Mouse (Mus musculus): ENCODE results near the gene Chd5. TPM values are rescaled to one million over a fixed set of nuclear protein-coding genes. Genes with fewer than 3 reads are reported as not detected.

The Chd5 gene
- polyA plus RNA-seq, 1 experiment from 2014 or later: 2.8 TPM

DNA sequence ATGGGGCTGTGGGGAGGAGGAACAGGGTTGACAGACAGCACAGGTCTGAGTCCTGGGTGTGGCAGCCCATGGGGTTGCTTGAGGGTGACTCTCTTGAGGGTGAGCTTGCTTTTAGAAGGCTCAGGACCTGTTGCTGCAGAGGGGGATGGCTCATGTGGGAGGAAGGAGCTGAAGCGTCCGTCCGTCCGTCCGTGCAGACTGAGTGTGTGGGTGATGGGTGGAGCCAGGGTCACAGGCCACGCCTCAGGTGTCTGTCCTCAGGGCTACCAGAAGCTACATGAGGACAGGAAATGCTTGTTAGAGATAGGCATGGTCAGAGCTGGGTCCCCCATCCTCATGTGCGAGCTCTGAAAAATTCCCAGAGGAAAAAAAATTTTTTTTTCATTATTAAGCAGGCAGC is 6.2 kb downstream of the Chd5 start:
- no peak overlapping the region for H3K27ac ChIP-seq
- H3K27me3 ChIP-seq (replicated peaks): peaks cover 26% of the 10 kb centered on the region
- peak; percentile 9; the same call in 1 of the 2 replicates for ATAC-seq
- 48% methylated on average over 7 of the region's 7 CpGs for WGBS
- no peaks in the 10 kb centered on the region for H3K9me3 ChIP-seq
- H3K4me3 ChIP-seq (replicated peaks): no peak overlapping the region
- H3K36me3 ChIP-seq: no peaks in the 10 kb centered on the region
- H3K4me2 ChIP-seq (replicated peaks): no peak overlapping the region
- no peak overlapping the region for H3K9ac ChIP-seq
- H3K4me1 ChIP-seq (replicated peaks): peaks cover 14% of the 10 kb centered on the region

- Histone ChIP-seq H3K4me1 (replicated peaks) (peaks cover 19% of the 10 kb centered on the region), H3K36me3 (no peaks in the 10 kb centered on the region), H3K4me2 (replicated peaks) (no peak overlapping the region; the same call in 1 of the 2 replicates), H3K27me3 (replicated peaks) (peaks cover 24% of the 10 kb centered on the region), H3K4me3 (replicated peaks) (no peak overlapping the region), H3K9ac (no peak overlapping the region), H3K27ac (no peak overlapping the region), H3K9me3 (no peaks in the 10 kb centered on the region)
- 40% methylated on average over 7 of the region's 7 CpGs for WGBS
- ATAC-seq: peak; percentile 65
Measured at GRCm38 (mm10) chr4:152345120-152345889, 6.9 kb downstream of the Chd5 start.

DNA sequence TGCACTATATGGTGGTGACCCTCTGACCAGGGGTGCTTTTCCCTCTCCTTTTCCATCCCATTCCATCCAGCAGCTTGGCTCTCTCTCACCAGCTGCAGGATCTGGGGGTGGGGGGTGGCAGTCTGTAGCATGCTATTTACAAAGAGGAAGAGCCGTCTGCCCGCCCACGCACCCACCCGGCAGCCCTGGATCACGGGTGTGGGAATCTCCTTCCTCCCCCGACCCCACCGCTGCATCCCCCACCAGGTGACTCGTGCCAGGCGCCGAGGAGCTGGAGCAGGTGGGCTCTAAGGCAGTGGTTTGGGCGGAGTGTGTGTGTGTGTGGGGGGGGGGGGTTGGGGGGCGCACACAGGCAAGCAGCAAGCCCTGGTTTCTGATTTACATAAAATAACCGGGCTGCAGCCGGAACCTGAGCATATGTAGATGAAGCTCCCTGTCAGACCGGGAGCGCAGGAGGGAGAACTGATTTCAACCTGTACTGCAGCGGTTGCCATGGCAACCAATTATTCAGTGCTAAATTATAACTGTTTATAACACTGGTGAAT is 11.5 kb downstream of the Chd5 start:
- 3% methylated on average over 15 of the region's 17 CpGs for WGBS
- H3K27ac ChIP-seq: no peak overlapping the region
- no peak for ATAC-seq
- peaks cover 29% of the 10 kb centered on the region for H3K4me1 ChIP-seq (replicated peaks)
- H3K4me2 ChIP-seq (replicated peaks): peak overlapping the region; percentile 34
- no peaks in the 10 kb centered on the region for H3K9me3 ChIP-seq
- no peak overlapping the region for H3K9ac ChIP-seq
- peaks cover 11% of the 10 kb centered on the region for H3K27me3 ChIP-seq (replicated peaks)
- H3K4me3 ChIP-seq (replicated peaks): no peak overlapping the region
- no peaks in the 10 kb centered on the region for H3K36me3 ChIP-seq

DNA sequence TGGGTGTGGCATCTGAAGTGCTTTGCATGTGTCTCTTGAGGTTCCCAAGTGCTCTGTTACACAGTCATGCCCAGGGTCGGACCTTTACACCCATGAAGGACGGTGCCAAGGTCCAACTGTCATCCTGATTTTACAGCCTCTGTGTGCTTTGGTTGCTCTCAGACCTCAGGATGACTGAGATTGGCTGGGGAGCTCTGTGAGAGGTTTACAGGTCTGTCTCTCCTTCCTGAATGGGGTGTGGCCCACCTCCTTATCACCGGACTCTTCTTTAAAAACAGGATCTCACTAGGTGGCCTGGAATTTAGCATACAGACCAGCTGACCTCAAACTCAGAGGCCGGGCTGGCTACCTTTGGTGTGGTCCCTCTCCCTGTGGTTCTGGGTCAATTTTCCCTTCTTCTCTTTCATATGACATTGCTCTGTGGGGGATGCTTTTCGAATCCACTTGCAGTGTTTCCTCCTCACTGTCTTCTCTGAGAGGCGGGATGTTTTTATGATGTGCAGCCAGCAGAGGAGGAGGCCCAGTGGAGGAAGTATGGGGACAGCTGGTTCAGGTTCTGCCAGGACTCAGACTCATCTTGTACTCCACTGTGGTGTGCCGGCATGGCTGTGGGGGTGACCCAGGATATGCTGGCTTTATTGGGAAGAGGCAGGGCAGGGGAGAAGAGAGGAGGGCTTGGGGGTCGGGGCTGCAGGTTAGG is 12.4 kb downstream of the Chd5 start:
- H3K9ac ChIP-seq: no peak overlapping the region
- peaks cover 11% of the 10 kb centered on the region for H3K27me3 ChIP-seq (replicated peaks)
- 16% methylated on average over 8 of the region's 8 CpGs for WGBS
- no peaks in the 10 kb centered on the region for H3K9me3 ChIP-seq
- peak; percentile 85 for ATAC-seq
- peaks cover 22% of the 10 kb centered on the region for H3K4me1 ChIP-seq (replicated peaks)
- no peak overlapping the region for H3K4me3 ChIP-seq (replicated peaks)
- H3K27ac ChIP-seq: no peak overlapping the region
- H3K36me3 ChIP-seq: no peaks in the 10 kb centered on the region
- peak overlapping the region; percentile 34; the same call in 1 of the 2 replicates for H3K4me2 ChIP-seq (replicated peaks)

GRCm38 (mm10) chr4:152351422-152352305 is 13.2 kb downstream of the Chd5 start:
- WGBS: 14% methylated on average over 14 of the region's 14 CpGs
- Histone ChIP-seq H3K4me3 (replicated peaks) (no peak overlapping the region), H3K36me3 (no peaks in the 10 kb centered on the region), H3K27ac (no peak overlapping the region), H3K4me1 (replicated peaks) (peaks cover 22% of the 10 kb centered on the region), H3K9me3 (no peaks in the 10 kb centered on the region), H3K27me3 (replicated peaks) (peaks cover 11% of the 10 kb centered on the region), H3K9ac (no peak overlapping the region), H3K4me2 (replicated peaks) (no peak overlapping the region)
- ATAC-seq: peak; percentile 33; the same call in 1 of the 2 replicates

- H3K9ac ChIP-seq: no peak overlapping the region
- no peak for ATAC-seq
- no peak overlapping the region for H3K4me3 ChIP-seq (replicated peaks)
- peaks cover 8% of the 10 kb centered on the region for H3K27me3 ChIP-seq (replicated peaks)
- no peaks in the 10 kb centered on the region for H3K36me3 ChIP-seq
- H3K4me1 ChIP-seq (replicated peaks): peaks cover 22% of the 10 kb centered on the region
- H3K27ac ChIP-seq: no peak overlapping the region
- H3K9me3 ChIP-seq: no peaks in the 10 kb centered on the region
- WGBS: 64% methylated on average over 14 of the region's 14 CpGs
- no peak overlapping the region for H3K4me2 ChIP-seq (replicated peaks)
Measured at GRCm38 (mm10) chr4:152353886-152354637, 15.6 kb downstream of the Chd5 start.

GRCm38 (mm10) chr4:152355672-152356071 is 17.2 kb downstream of the Chd5 start:
- ATAC-seq: no peak
- H3K4me2 ChIP-seq (replicated peaks): no peak overlapping the region
- H3K36me3 ChIP-seq: no peaks in the 10 kb centered on the region
- H3K4me3 ChIP-seq (replicated peaks): no peak overlapping the region
- no peaks in the 10 kb centered on the region for H3K9me3 ChIP-seq
- peaks cover 12% of the 10 kb centered on the region; the same call in 1 of the 2 replicates for H3K27me3 ChIP-seq (replicated peaks)
- no peak overlapping the region for H3K27ac ChIP-seq
- peaks cover 15% of the 10 kb centered on the region for H3K4me1 ChIP-seq (replicated peaks)
- 71% methylated on average over 7 of the region's 7 CpGs for WGBS
- H3K9ac ChIP-seq: no peak overlapping the region

DNA sequence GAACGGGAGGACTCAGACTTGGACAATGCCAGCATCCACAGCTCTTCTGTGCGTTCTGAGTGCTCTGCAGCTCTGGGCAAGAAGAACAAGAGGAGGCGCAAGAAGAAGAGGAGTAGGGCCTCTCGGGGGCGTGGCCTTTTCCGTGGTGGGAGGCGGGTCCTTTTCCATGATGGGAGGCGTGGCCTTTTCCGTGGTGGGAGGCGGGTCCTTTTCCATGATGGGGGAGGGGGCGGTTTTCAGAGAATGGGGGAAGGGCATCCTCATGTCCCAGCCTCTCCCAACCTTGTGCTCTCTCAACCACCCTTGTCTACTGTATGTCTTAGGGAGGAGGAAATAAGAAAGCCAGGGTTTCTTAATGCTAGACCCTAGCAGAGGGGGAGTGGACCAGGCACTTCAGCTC is 21.2 kb downstream of the Chd5 start:
- WGBS: 7% methylated on average over 11 of the region's 11 CpGs

GRCm38 (mm10) chr4:152360855-152361254 is 22.4 kb downstream of the Chd5 start:
- 2% methylated on average over 24 of the region's 24 CpGs for WGBS

More for the DNA sequence above, 21.2 kb downstream of the Chd5 start:
- H3K9ac ChIP-seq: no peak overlapping the region
- no peak overlapping the region for H3K4me3 ChIP-seq (replicated peaks)
- H3K36me3 ChIP-seq: no peaks in the 10 kb centered on the region
- peaks cover 10% of the 10 kb centered on the region for H3K4me1 ChIP-seq (replicated peaks)
- H3K4me2 ChIP-seq (replicated peaks): no peak overlapping the region
- H3K27ac ChIP-seq: no peak overlapping the region
- peaks cover 17% of the 10 kb centered on the region; the same call in 1 of the 2 replicates for H3K27me3 ChIP-seq (replicated peaks)
- no peaks in the 10 kb centered on the region for H3K9me3 ChIP-seq
- no peak for ATAC-seq

DNA sequence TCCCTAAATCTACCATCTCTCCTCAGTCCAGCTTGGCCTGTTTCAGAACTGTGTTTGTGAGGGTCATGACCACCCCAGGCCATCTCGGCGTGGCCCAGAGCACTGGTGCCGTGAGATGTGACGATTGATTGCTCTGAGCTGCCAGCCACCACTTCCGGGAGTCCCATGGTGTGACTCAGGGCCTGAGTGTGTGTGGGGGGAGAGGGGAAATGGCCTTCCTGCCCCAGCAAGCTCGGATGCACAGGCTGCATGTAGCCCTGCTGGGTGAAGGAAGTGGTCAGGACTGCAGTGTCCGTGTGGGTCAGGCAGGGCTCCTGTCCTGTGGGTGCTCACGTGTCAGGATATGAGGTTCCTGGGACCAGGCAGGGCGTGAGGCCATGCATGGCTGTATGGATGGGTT is 23.7 kb downstream of the Chd5 start:
- Histone ChIP-seq H3K9ac (no peak overlapping the region), H3K4me1 (replicated peaks) (peaks cover 10% of the 10 kb centered on the region), H3K27me3 (replicated peaks) (peaks cover 17% of the 10 kb centered on the region; the same call in 1 of the 2 replicates), H3K4me3 (replicated peaks) (no peak overlapping the region), H3K27ac (no peak overlapping the region), H3K4me2 (replicated peaks) (no peak overlapping the region), H3K36me3 (no peaks in the 10 kb centered on the region), H3K9me3 (no peaks in the 10 kb centered on the region)
- 64% methylated on average over 9 of the region's 9 CpGs for WGBS
- ATAC-seq: 0 out of 2 replicates have a peak, but pooled peaks have one; percentile 24

More at GRCm38 (mm10) chr4:152360855-152361254, 22.4 kb downstream of the Chd5 start:
- peak; percentile 75 for ATAC-seq
- H3K27ac ChIP-seq: no peak overlapping the region
- 0 out of 2 replicates have a peak overlapping the region, but pooled peaks have one; percentile 9 for H3K4me3 ChIP-seq (replicated peaks)
- H3K4me1 ChIP-seq (replicated peaks): peaks cover 10% of the 10 kb centered on the region
- peak overlapping the region; percentile 50 for H3K4me2 ChIP-seq (replicated peaks)
- no peaks in the 10 kb centered on the region for H3K9me3 ChIP-seq
- H3K9ac ChIP-seq: no peak overlapping the region
- H3K36me3 ChIP-seq: no peaks in the 10 kb centered on the region
- peaks cover 17% of the 10 kb centered on the region; the same call in 1 of the 2 replicates for H3K27me3 ChIP-seq (replicated peaks)

DNA sequence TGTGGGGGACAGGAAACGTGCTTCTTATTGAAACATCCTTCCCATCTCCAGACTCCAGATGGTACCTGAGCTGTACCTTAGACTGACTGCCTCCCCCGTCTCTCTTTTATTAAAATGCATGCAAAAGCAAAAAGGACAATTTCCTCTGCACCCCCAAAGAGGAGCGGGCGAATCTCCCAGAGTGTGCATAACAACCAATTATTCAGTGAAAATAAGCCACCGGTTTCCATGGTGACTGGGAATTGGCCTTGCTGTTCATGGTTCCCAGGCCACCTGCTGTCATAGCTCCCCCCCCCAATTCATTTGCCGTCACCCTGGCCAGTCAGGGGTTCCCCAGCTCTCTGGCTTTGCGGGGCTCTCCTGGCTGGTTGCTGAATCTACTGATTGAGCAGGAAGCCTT is 26.8 kb downstream of the Chd5 start:
- Histone ChIP-seq H3K27ac (no peak overlapping the region), H3K36me3 (no peaks in the 10 kb centered on the region), H3K4me2 (replicated peaks) (no peak overlapping the region), H3K4me3 (replicated peaks) (no peak overlapping the region), H3K9me3 (no peaks in the 10 kb centered on the region), H3K9ac (no peak overlapping the region), H3K27me3 (replicated peaks) (peaks cover 9% of the 10 kb centered on the region; the same call in 1 of the 2 replicates), H3K4me1 (replicated peaks) (peaks cover 10% of the 10 kb centered on the region)
- ATAC-seq: no peak
- 72% methylated on average over 7 of the region's 7 CpGs for WGBS

Data from intestine, embryonic 15.5 days (tissue).